Mouse (Mus musculus): ENCODE measurements at regions not wholly inside any gene's neighbourhood (a gene's known extent, or its start where the extent isn't known, plus 50 kb on each side); places are given as distances from the start of the nearest gene placed in this dataset.
A peak's percentile ranks its signal among the peaks of the same experiment; 100 is the strongest.

- H3K4me1 ChIP-seq (replicated peaks) = 0 out of 2 replicates have a peak, but pooled peaks cover 4% of the 10 kb centered on the region
- H3K4me3 ChIP-seq = no peak overlapping the region
- H3K4me2 ChIP-seq = no peak overlapping the region
- H3K36me3 ChIP-seq = no peaks in the 10 kb centered on the region
- 34% methylated on average over 18 of the region's 18 CpGs for WGBS
- no peak overlapping the region for H3K27ac ChIP-seq (ENCODE audit: poor library complexity, severe bottlenecking)
- no peak overlapping the region for H3K9ac ChIP-seq
- no peak for ATAC-seq (ENCODE audit: insufficient number of reproducible peaks, low FRiP score)
- no peaks in the 10 kb centered on the region for H3K27me3 ChIP-seq (replicated peaks)
- H3K9me3 ChIP-seq (replicated peaks) = no peaks in the 10 kb centered on the region
Measured at GRCm38 (mm10) chr10:125725077-125725680, 240.8 kb upstream of the Lrig3 start.

GRCm38 (mm10) chr10:125725681-125726139, 240.3 kb upstream of the Lrig3 start:
- Histone ChIP-seq H3K4me1 (replicated peaks) (0 out of 2 replicates have a peak, but pooled peaks cover 4% of the 10 kb centered on the region), H3K36me3 (no peaks in the 10 kb centered on the region), H3K27me3 (replicated peaks) (no peaks in the 10 kb centered on the region), H3K9me3 (replicated peaks) (no peaks in the 10 kb centered on the region), H3K9ac (no peak overlapping the region), H3K4me3 (no peak overlapping the region), H3K4me2 (0 out of 2 replicates have a peak overlapping the region, but pooled peaks have one; percentile 20), H3K27ac (ENCODE audit: poor library complexity, severe bottlenecking) (no peak overlapping the region)
- ATAC-seq (ENCODE audit: insufficient number of reproducible peaks, low FRiP score) = no peak
- WGBS = 30% methylated on average over 7 of the region's 7 CpGs

GRCm38 (mm10) chr10:125726546-125726945, 239.4 kb upstream of the Lrig3 start:
- no peaks in the 10 kb centered on the region for H3K36me3 ChIP-seq
- no peak overlapping the region for H3K4me3 ChIP-seq
- H3K9me3 ChIP-seq (replicated peaks) = no peaks in the 10 kb centered on the region
- H3K4me2 ChIP-seq = no peak overlapping the region
- H3K9ac ChIP-seq = no peak overlapping the region
- 0 out of 2 replicates have a peak, but pooled peaks cover 4% of the 10 kb centered on the region for H3K4me1 ChIP-seq (replicated peaks)
- ATAC-seq (ENCODE audit: insufficient number of reproducible peaks, low FRiP score) = no peak
- WGBS = 51% methylated on average over 8 of the region's 8 CpGs
- H3K27ac ChIP-seq (ENCODE audit: poor library complexity, severe bottlenecking) = no peak overlapping the region
- H3K27me3 ChIP-seq (replicated peaks) = no peaks in the 10 kb centered on the region

- no peak overlapping the region for H3K4me3 ChIP-seq
- no peaks in the 10 kb centered on the region for H3K36me3 ChIP-seq
- no peaks in the 10 kb centered on the region for H3K4me1 ChIP-seq (replicated peaks)
- no peak for ATAC-seq (ENCODE audit: insufficient number of reproducible peaks, low FRiP score)
- no peak overlapping the region for H3K9ac ChIP-seq
- H3K27ac ChIP-seq (ENCODE audit: poor library complexity, severe bottlenecking) = no peak overlapping the region
- no peaks in the 10 kb centered on the region for H3K9me3 ChIP-seq (replicated peaks)
- 79% methylated on average over 4 of the region's 4 CpGs for WGBS
- no peak overlapping the region for H3K4me2 ChIP-seq
- no peaks in the 10 kb centered on the region for H3K27me3 ChIP-seq (replicated peaks)
Measured at GRCm38 (mm10) chr10:125735744-125736494, 230.0 kb upstream of the Lrig3 start.

GRCm38 (mm10) chr10:125743181-125743580, 222.8 kb upstream of the Lrig3 start:
- Histone ChIP-seq H3K9me3 (replicated peaks) (no peaks in the 10 kb centered on the region), H3K27ac (ENCODE audit: poor library complexity, severe bottlenecking) (no peak overlapping the region), H3K4me2 (peak overlapping the region; percentile 24; the same call in 1 of the 2 replicates), H3K4me1 (replicated peaks) (no peaks in the 10 kb centered on the region), H3K4me3 (no peak overlapping the region), H3K27me3 (replicated peaks) (no peaks in the 10 kb centered on the region), H3K9ac (no peak overlapping the region), H3K36me3 (no peaks in the 10 kb centered on the region)
- ATAC-seq (ENCODE audit: insufficient number of reproducible peaks, low FRiP score) = no peak
- 37% methylated on average over 6 of the region's 6 CpGs for WGBS

- Histone ChIP-seq H3K9me3 (replicated peaks) (no peaks in the 10 kb centered on the region), H3K27ac (ENCODE audit: poor library complexity, severe bottlenecking) (no peak overlapping the region), H3K4me2 (no peak overlapping the region), H3K36me3 (no peaks in the 10 kb centered on the region), H3K9ac (no peak overlapping the region), H3K27me3 (replicated peaks) (no peaks in the 10 kb centered on the region), H3K4me1 (replicated peaks) (no peaks in the 10 kb centered on the region), H3K4me3 (no peak overlapping the region)
- ATAC-seq (ENCODE audit: insufficient number of reproducible peaks, low FRiP score) = no peak
- WGBS = 61% methylated on average over 6 of the region's 6 CpGs
Measured at GRCm38 (mm10) chr10:125749031-125749585, 216.9 kb upstream of the Lrig3 start.

GRCm38 (mm10) chr10:125752506-125753218, 213.3 kb upstream of the Lrig3 start:
- H3K9ac ChIP-seq = no peak overlapping the region
- no peaks in the 10 kb centered on the region for H3K27me3 ChIP-seq (replicated peaks)
- H3K4me1 ChIP-seq (replicated peaks) = no peaks in the 10 kb centered on the region
- H3K36me3 ChIP-seq = no peaks in the 10 kb centered on the region
- ATAC-seq (ENCODE audit: insufficient number of reproducible peaks, low FRiP score) = no peak
- no peak overlapping the region for H3K4me2 ChIP-seq
- no peak overlapping the region for H3K4me3 ChIP-seq
- 76% methylated on average over 10 of the region's 10 CpGs for WGBS
- no peaks in the 10 kb centered on the region for H3K9me3 ChIP-seq (replicated peaks)
- H3K27ac ChIP-seq (ENCODE audit: poor library complexity, severe bottlenecking) = no peak overlapping the region

- no peak for ATAC-seq (ENCODE audit: insufficient number of reproducible peaks, low FRiP score)
- Histone ChIP-seq H3K27ac (ENCODE audit: poor library complexity, severe bottlenecking) (no peak overlapping the region), H3K4me3 (no peak overlapping the region), H3K27me3 (replicated peaks) (no peaks in the 10 kb centered on the region), H3K4me2 (no peak overlapping the region), H3K9me3 (replicated peaks) (peaks cover 8% of the 10 kb centered on the region; the same call in 1 of the 2 replicates), H3K4me1 (replicated peaks) (no peaks in the 10 kb centered on the region), H3K9ac (no peak overlapping the region), H3K36me3 (no peaks in the 10 kb centered on the region)
- WGBS = 85% methylated on average over 3 of the region's 3 CpGs
Measured at GRCm38 (mm10) chr10:125759171-125759570, 206.8 kb upstream of the Lrig3 start.

- peaks cover 8% of the 10 kb centered on the region; the same call in 1 of the 2 replicates for H3K9me3 ChIP-seq (replicated peaks)
- H3K27ac ChIP-seq (ENCODE audit: poor library complexity, severe bottlenecking) = no peak overlapping the region
- H3K27me3 ChIP-seq (replicated peaks) = no peaks in the 10 kb centered on the region
- no peak overlapping the region for H3K4me2 ChIP-seq
- no peak overlapping the region for H3K9ac ChIP-seq
- H3K4me3 ChIP-seq = no peak overlapping the region
- 81% methylated on average over 16 of the region's 16 CpGs for WGBS
- no peak for ATAC-seq (ENCODE audit: insufficient number of reproducible peaks, low FRiP score)
- no peaks in the 10 kb centered on the region for H3K4me1 ChIP-seq (replicated peaks)
- H3K36me3 ChIP-seq = no peaks in the 10 kb centered on the region
Measured at GRCm38 (mm10) chr10:125762367-125763068, 203.4 kb upstream of the Lrig3 start.

- Histone ChIP-seq H3K9ac (no peak overlapping the region), H3K36me3 (no peaks in the 10 kb centered on the region), H3K4me1 (replicated peaks) (no peaks in the 10 kb centered on the region), H3K4me2 (no peak overlapping the region), H3K9me3 (replicated peaks) (peaks cover 8% of the 10 kb centered on the region; the same call in 1 of the 2 replicates), H3K27ac (ENCODE audit: poor library complexity, severe bottlenecking) (no peak overlapping the region), H3K4me3 (no peak overlapping the region), H3K27me3 (replicated peaks) (no peaks in the 10 kb centered on the region)
- ATAC-seq (ENCODE audit: insufficient number of reproducible peaks, low FRiP score) = no peak
- WGBS = 56% methylated on average over 10 of the region's 10 CpGs
Measured at GRCm38 (mm10) chr10:125764402-125765102, 201.4 kb upstream of the Lrig3 start.

All from heart, embryonic 12.5 days (tissue).